Mouse (Mus musculus) hindbrain, embryonic 10.5 days (tissue): ENCODE measurements around the gene Vil1. TPM values are rescaled to one million over a fixed set of nuclear protein-coding genes. Genes with fewer than 3 reads are reported as not detected.

ENCODE experiments used
- DNase-seq: peaks from one replicate; pipeline ENCODE4 v3.0.0-alpha.2; 2017; ENCODE audit warnings: low spot score
- H3K27ac ChIP-seq: fragments of 300-500 bp; sonication (generic); 2 replicates; pipeline ENCODE4 v1.5.1; 2016; ENCODE audit warnings: mild to moderate bottlenecking, moderate library complexity
- H3K27me3 ChIP-seq: fragments of 300-500 bp; sonication (generic); 2 replicates; pipeline ENCODE4 v1.6.1; 2016; ENCODE audit warnings: mild to moderate bottlenecking; ENCODE audit not compliant: poor library complexity, insufficient read depth, severe bottlenecking
- H3K36me3 ChIP-seq: fragments of 300-500 bp; sonication (generic); 2 replicates; pipeline ENCODE4 v1.6.1; 2016; ENCODE audit warnings: mild to moderate bottlenecking, moderate library complexity
- H3K4me1 ChIP-seq: fragments of 300-500 bp; sonication (generic); replicated peaks from 2 replicates; pipeline ENCODE4 v1.6.1; 2016; ENCODE audit warnings: mild to moderate bottlenecking
- H3K4me3 ChIP-seq: fragments of 300-500 bp; sonication (generic); 2 replicates; pipeline ENCODE4 v1.5.1; 2016; ENCODE audit warnings: mild to moderate bottlenecking, moderate library complexity
- H3K9me3 ChIP-seq: fragments of 300-500 bp; sonication (generic); 2 replicates; pipeline ENCODE4 v1.6.1; 2016; ENCODE audit warnings: mild to moderate bottlenecking, moderate library complexity
- WGBS: fragments of 180-500 bp; shearing (Covaris S2); methylation state at CpG from one replicate; pipeline ENCODE4 v1.1.7; 2016; 5-methylcytosine and 5-hydroxymethylcytosine counted together
- polyA plus RNA-seq: library from polyadenylated mRNA; unstranded; fragments of >200 nt; fragmentation: Nextera tagmentation; extraction: Ambion mirVana; gene quantifications from 2 replicates; pipeline ENCODE4 v1.2.1, GENCODE M21; 2016

Vil1 gene
- 0.21 and 0.24 TPM in 2 replicates for polyA plus RNA-seq

- Histone ChIP-seq H3K4me3 (no peak within 1 kb of the TSS), H3K9me3 (no peaks in the 10 kb centered on the region), H3K27me3 (no peaks in the 10 kb centered on the region), H3K36me3 (no peaks in the 10 kb centered on the region), H3K4me1 (0 out of 2 replicates have a peak, but pooled peaks cover 5% of the 10 kb centered on the region), H3K27ac (no peak within 1 kb of the TSS)
- DNase-seq = no peak
- WGBS = 57% methylated on average over 15 of the region's 15 CpGs
Observed at GRCm38 (mm10) chr1:74408589-74409504, at the start of gene Vil1. TSS of gene Vil1 (plus strand) at chr1:74409376.

- Histone ChIP-seq H3K27me3 (no peaks in the 10 kb centered on the region), H3K27ac (no peak overlapping the region), H3K4me1 (peaks cover 16% of the 10 kb centered on the region; the same call in 1 of the 2 replicates), H3K4me3 (no peak overlapping the region), H3K9me3 (no peaks in the 10 kb centered on the region), H3K36me3 (no peaks in the 10 kb centered on the region)
- DNase-seq = no peak
- WGBS = 84% methylated on average over 5 of the region's 5 CpGs
Observed at GRCm38 (mm10) chr1:74359952-74360517, 49.1 kb upstream of the Vil1 start.

- Histone ChIP-seq H3K27me3 (0 out of 2 replicates have a peak, but pooled peaks cover 3% of the 10 kb centered on the region), H3K27ac (no peak within 1 kb of the TSS), H3K36me3 (no peaks in the 10 kb centered on the region), H3K9me3 (no peaks in the 10 kb centered on the region), H3K4me1 (peaks cover 16% of the 10 kb centered on the region; the same call in 1 of the 2 replicates), H3K4me3 (no peak within 1 kb of the TSS)
- peak; percentile 68 for DNase-seq
- WGBS = 5% methylated on average over 2 of the region's 2 CpGs
Observed at GRCm38 (mm10) chr1:74361812-74362211, 47.4 kb upstream of the Vil1 start, which contains the start of gene Catip. TSS of gene Catip (plus strand) at chr1:74362108.

- H3K27me3 ChIP-seq = peaks cover 11% of the 10 kb centered on the region
- no peak overlapping the region for H3K27ac ChIP-seq
- no peaks in the 10 kb centered on the region for H3K36me3 ChIP-seq
- peaks cover 18% of the 10 kb centered on the region for H3K4me1 ChIP-seq
- H3K4me3 ChIP-seq = no peak overlapping the region
- no peak for DNase-seq
- WGBS = 69% methylated on average over 17 of the region's 17 CpGs
- no peaks in the 10 kb centered on the region for H3K9me3 ChIP-seq
Observed at GRCm38 (mm10) chr1:74362325-74363229, 46.6 kb upstream of the Vil1 start.

- DNase-seq = no peak
- Histone ChIP-seq H3K4me3 (no peak overlapping the region), H3K4me1 (peaks cover 26% of the 10 kb centered on the region), H3K9me3 (no peaks in the 10 kb centered on the region), H3K36me3 (no peaks in the 10 kb centered on the region), H3K27ac (no peak overlapping the region), H3K27me3 (peaks cover 14% of the 10 kb centered on the region)
- WGBS = 75% methylated on average over 5 of the region's 5 CpGs
Observed at GRCm38 (mm10) chr1:74363437-74363836, 45.7 kb upstream of the Vil1 start.

GRCm38 (mm10) chr1:74364270-74364669, 44.9 kb upstream of the Vil1 start:
- peaks cover 28% of the 10 kb centered on the region for H3K4me1 ChIP-seq
- no peaks in the 10 kb centered on the region for H3K36me3 ChIP-seq
- H3K4me3 ChIP-seq = no peak overlapping the region
- no peak for DNase-seq
- 81% methylated on average over 8 of the region's 8 CpGs for WGBS
- no peaks in the 10 kb centered on the region for H3K9me3 ChIP-seq
- peaks cover 14% of the 10 kb centered on the region for H3K27me3 ChIP-seq
- no peak overlapping the region for H3K27ac ChIP-seq

- DNase-seq = peak; percentile 57
- H3K36me3 ChIP-seq = no peaks in the 10 kb centered on the region
- H3K27ac ChIP-seq = peak overlapping the region; percentile 36
- no peaks in the 10 kb centered on the region for H3K9me3 ChIP-seq
- 22% methylated on average over 34 of the region's 34 CpGs for WGBS
- H3K4me3 ChIP-seq = peak overlapping the region; percentile 43
- peaks cover 14% of the 10 kb centered on the region for H3K4me1 ChIP-seq
- peaks cover 14% of the 10 kb centered on the region for H3K27me3 ChIP-seq
Observed at GRCm38 (mm10) chr1:74367886-74368645, 41.1 kb upstream of the Vil1 start.

- Histone ChIP-seq H3K27me3 (peaks cover 14% of the 10 kb centered on the region), H3K36me3 (no peaks in the 10 kb centered on the region), H3K4me1 (peaks cover 14% of the 10 kb centered on the region), H3K27ac (no peak overlapping the region), H3K4me3 (no peak overlapping the region), H3K9me3 (no peaks in the 10 kb centered on the region)
- WGBS = 60% methylated on average over 4 of the region's 4 CpGs
- no peak for DNase-seq
Observed at GRCm38 (mm10) chr1:74370040-74370439, 39.1 kb upstream of the Vil1 start.

- Histone ChIP-seq H3K4me3 (no peak overlapping the region), H3K4me1 (peaks cover 25% of the 10 kb centered on the region), H3K27me3 (no peaks in the 10 kb centered on the region; the same call in 1 of the 2 replicates), H3K9me3 (no peaks in the 10 kb centered on the region), H3K36me3 (no peaks in the 10 kb centered on the region), H3K27ac (no peak overlapping the region)
- WGBS = 87% methylated on average over 4 of the region's 4 CpGs
- no peak for DNase-seq
Observed at GRCm38 (mm10) chr1:74373372-74373771, 35.8 kb upstream of the Vil1 start.

- Histone ChIP-seq H3K4me3 (no peak within 1 kb of the TSS), H3K4me1 (peaks cover 23% of the 10 kb centered on the region), H3K9me3 (no peaks in the 10 kb centered on the region), H3K36me3 (no peaks in the 10 kb centered on the region), H3K27me3 (no peaks in the 10 kb centered on the region), H3K27ac (no peak within 1 kb of the TSS)
- DNase-seq = no peak
- WGBS = 83% methylated on average over 8 of the region's 8 CpGs
Observed at GRCm38 (mm10) chr1:74374980-74375379, 34.2 kb upstream of the Vil1 start, which contains the start of gene Slc11a1. TSS of gene Slc11a1 (plus strand) at chr1:74375195.

GRCm38 (mm10) chr1:74375561-74375960, 33.6 kb upstream of the Vil1 start:
- Histone ChIP-seq H3K4me3 (no peak overlapping the region), H3K27me3 (no peaks in the 10 kb centered on the region), H3K36me3 (no peaks in the 10 kb centered on the region), H3K27ac (no peak overlapping the region), H3K9me3 (no peaks in the 10 kb centered on the region), H3K4me1 (peaks cover 23% of the 10 kb centered on the region)
- WGBS = 79% methylated on average over 10 of the region's 10 CpGs
- no peak for DNase-seq

- DNase-seq = no peak
- Histone ChIP-seq H3K27me3 (no peaks in the 10 kb centered on the region), H3K4me1 (peaks cover 23% of the 10 kb centered on the region), H3K9me3 (no peaks in the 10 kb centered on the region), H3K36me3 (no peaks in the 10 kb centered on the region), H3K4me3 (no peak overlapping the region), H3K27ac (peak overlapping the region; percentile 13)
- WGBS = 79% methylated on average over 4 of the region's 4 CpGs
Observed at GRCm38 (mm10) chr1:74376396-74376795, 32.8 kb upstream of the Vil1 start.
